Mouse (Mus musculus): ENCODE results near the gene Ifnl3.
"Not testable (repeated sequence)": the region's sequence is repeated elsewhere in the genome, so short reads cannot be mapped to it uniquely, and the experiment has no call there.

Ifnl3 gene

GRCm38 (mm10) chr7:28522536-28522935, at the start of gene Ifnl3:
TSS of gene Ifnl3 (plus strand) at chr7:28522836.
- DNase-seq (ENCODE audit: low spot score), result not testable (repeated sequence)

GRCm38 (mm10) chr7:28476191-28476590, 46.4 kb upstream of the Ifnl3 start:
- DNase-seq (ENCODE audit: low spot score), result no peak

GRCm38 (mm10) chr7:28477363-28477762, 45.3 kb upstream of the Ifnl3 start:
- no peak for DNase-seq (ENCODE audit: low spot score)

- DNase-seq (ENCODE audit: low spot score), result no peak
Measured at GRCm38 (mm10) chr7:28478854-28479253, 43.8 kb upstream of the Ifnl3 start.

GRCm38 (mm10) chr7:28482854-28483253, 39.8 kb upstream of the Ifnl3 start:
- DNase-seq (ENCODE audit: low spot score), result no peak

GRCm38 (mm10) chr7:28484192-28484591, 38.4 kb upstream of the Ifnl3 start:
- DNase-seq (ENCODE audit: low spot score), result no peak

GRCm38 (mm10) chr7:28488030-28488491, 34.6 kb upstream of the Ifnl3 start:
- no peak for DNase-seq (ENCODE audit: low spot score)

GRCm38 (mm10) chr7:28490410-28490809, 32.2 kb upstream of the Ifnl3 start:
- DNase-seq (ENCODE audit: low spot score), result no peak

GRCm38 (mm10) chr7:28490903-28491302, 31.7 kb upstream of the Ifnl3 start:
- DNase-seq (ENCODE audit: low spot score), result no peak

GRCm38 (mm10) chr7:28492310-28492709, 30.3 kb upstream of the Ifnl3 start:
- DNase-seq (ENCODE audit: low spot score), result no peak

GRCm38 (mm10) chr7:28495426-28495825, 27.2 kb upstream of the Ifnl3 start:
- no peak for DNase-seq (ENCODE audit: low spot score)

GRCm38 (mm10) chr7:28505585-28505984, 17.1 kb upstream of the Ifnl3 start:
- DNase-seq (ENCODE audit: low spot score), result no peak

GRCm38 (mm10) chr7:28509121-28509520, 13.5 kb upstream of the Ifnl3 start:
- not testable (repeated sequence) for DNase-seq (ENCODE audit: low spot score)

GRCm38 (mm10) chr7:28510405-28510974, 12.1 kb upstream of the Ifnl3 start, which contains the start of gene Ifnl2:
TSS of gene Ifnl2 (minus strand) at chr7:28510455.
- not testable (repeated sequence) for DNase-seq (ENCODE audit: low spot score)

GRCm38 (mm10) chr7:28511441-28511840, 11.2 kb upstream of the Ifnl3 start:
- no peak for DNase-seq (ENCODE audit: low spot score)

GRCm38 (mm10) chr7:28527922-28528719, 5.5 kb downstream of the Ifnl3 start:
- DNase-seq (ENCODE audit: low spot score), result peak; percentile 30

GRCm38 (mm10) chr7:28532005-28532404, 9.4 kb downstream of the Ifnl3 start:
- DNase-seq (ENCODE audit: low spot score), result no peak

- DNase-seq (ENCODE audit: low spot score), result not testable (repeated sequence)
Measured at GRCm38 (mm10) chr7:28538886-28539285, 16.2 kb downstream of the Ifnl3 start.

GRCm38 (mm10) chr7:28540526-28540925, 17.9 kb downstream of the Ifnl3 start, which contains the start of gene Sycn:
TSS of gene Sycn (plus strand) at chr7:28540885.
- DNase-seq (ENCODE audit: low spot score), result no peak

GRCm38 (mm10) chr7:28544051-28544601, 21.5 kb downstream of the Ifnl3 start:
- DNase-seq (ENCODE audit: low spot score), result no peak

- DNase-seq (ENCODE audit: low spot score), result no peak
Measured at GRCm38 (mm10) chr7:28545048-28545890, 22.6 kb downstream of the Ifnl3 start.

GRCm38 (mm10) chr7:28545891-28546210, 23.2 kb downstream of the Ifnl3 start:
- DNase-seq (ENCODE audit: low spot score), result no peak

All from ovary, adult 18-20 months (tissue).